Mouse (Mus musculus): ENCODE measurements around the gene Camta2.

- TF ChIP-seq EP300 (optimal IDR thresholded peaks at IDR 0.05) (no peak), CTCF (IDR thresholded peaks at IDR 0.05; ENCODE audit: low read depth) (no peak)
These were observed 30.9 kb downstream of the Camta2 start, which contains the start of gene Eno3 for GRCm38 (mm10) chr11:70656964-70657363.
